10 mouse cellular contexts compared by ENCODE assay signal in the genomic region with DNA sequence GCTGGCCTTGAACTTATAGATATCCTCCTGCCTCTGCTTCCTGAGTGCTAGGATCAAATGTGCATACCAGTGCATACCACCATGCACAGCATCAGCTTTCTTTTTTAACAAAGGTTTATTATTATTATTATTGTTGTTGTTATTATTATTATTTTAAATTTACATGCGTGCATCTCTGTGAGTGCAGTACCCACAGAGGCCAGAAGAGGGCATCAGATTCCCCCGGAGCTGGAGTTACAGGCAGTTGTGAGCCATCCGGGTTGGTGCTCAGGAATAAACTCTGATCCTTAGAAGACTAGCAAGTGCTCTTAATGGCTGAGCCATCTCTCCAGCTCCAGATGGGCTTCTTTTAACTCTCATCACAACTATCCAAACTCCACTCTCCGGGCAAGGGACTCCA. TPM values are rescaled to one million over a fixed set of nuclear protein-coding genes. Genes with fewer than 3 reads are reported as not detected.
A peak's percentile ranks its signal among the peaks of the same experiment; 100 is the strongest.
DNase-seq lines count a peak whose midpoint lies in the region; ATAC-seq and TF ChIP-seq lines count a peak whose summit lies in the region.
"Had no signal": no experiment of that assay in that cellular context is flagged by ENCODE, and none has a peak within 500 bp of the region (broad histone marks: within the 10 kb centered on the region; RNA-seq: fewer than 3 reads in every experiment).

No protein-coding gene starts in this region.

- H3K27ac ChIP-seq in liver, embryonic 14.5 days, result no peak overlapping the region
- H3K27ac ChIP-seq: limb, embryonic 13.5 days had no signal

- no peaks in the 10 kb centered on the region for H3K36me3 ChIP-seq in liver, embryonic 14.5 days (replicated peaks; ENCODE audit: control insufficient read depth, insufficient read depth, low read depth)
- no peaks in the 10 kb centered on the region for H3K36me3 ChIP-seq in G1E (replicated peaks)
- H3K36me3 ChIP-seq: limb, embryonic 13.5 days had no signal

- no peak for ATAC-seq in liver, embryonic 14.5 days (ENCODE audit: insufficient read depth)
- no peak for ATAC-seq in G1E (ENCODE audit: extremely low read depth, insufficient number of reproducible peaks, low FRiP score, poor library complexity, severe bottlenecking)
- ATAC-seq in erythroid progenitor cell, adult 5-6 weeks (replicated peaks; ENCODE audit: low FRiP score, poor library complexity, severe bottlenecking), result no peak

- peak; percentile 19 for DNase-seq in embryo, embryonic 11 days
- DNase-seq in embryo, embryonic 10 days (ENCODE audit: low spot score), result no peak
- no peak for DNase-seq in liver, embryonic 14.5 days (ENCODE audit: low read depth in 3 of 3, low spot score in 3 of 3)
- DNase-seq in liver (no peak), G1E (ENCODE audit: low spot score) (no peak)
- DNase-seq in induced T-regulatory cell, adult 2 months (ENCODE audit: low read depth), result peak; percentile 45
- DNase-seq in heart, adult 18-20 months, result no peak

- no peak overlapping the region for H3K4me3 ChIP-seq in liver, embryonic 14.5 days (ENCODE audit: insufficient read depth in 1 of 2, low read depth in 2 of 2, low read length in 2 of 2)
- H3K4me3 ChIP-seq in G1E (ENCODE audit: low read depth, low read length), result no peak overlapping the region
- H3K4me3 ChIP-seq: limb, embryonic 13.5 days; myocyte had no signal

- peak; percentile 71 for TF ChIP-seq CTCF in liver, embryonic 14.5 days (IDR thresholded peaks at IDR 0.05; ENCODE audit: low read depth)
- peak; percentile 36; the same call in 1 of the 2 replicates for TF ChIP-seq CTCF in G1E (IDR thresholded peaks at IDR 0.05; ENCODE audit: low read depth, low read length)

- TF ChIP-seq EP300 in liver, embryonic 14.5 days (IDR thresholded peaks at IDR 0.05; ENCODE audit: low read depth), result no peak

- no peaks in the 10 kb centered on the region for H3K4me1 ChIP-seq in liver, embryonic 14.5 days (replicated peaks; ENCODE audit: control insufficient read depth in 2 of 2, insufficient read depth in 2 of 2, low read length in 1 of 2)
- H3K4me1 ChIP-seq in G1E (ENCODE audit: insufficient read depth, low read depth, low read length), result peaks cover 1% of the 10 kb centered on the region; the same call in 1 of the 2 replicates

- no peaks in the 10 kb centered on the region for H3K27me3 ChIP-seq in liver, embryonic 14.5 days (ENCODE audit: control insufficient read depth, insufficient read depth, low read length)
- peaks cover 17% of the 10 kb centered on the region for H3K27me3 ChIP-seq in G1E (ENCODE audit: insufficient read depth, low read length)

- WGBS in liver, embryonic 14.5 days (ENCODE audit: insufficient replicate concordance), result 34% methylated on average over 4 of the region's 4 CpGs

- no peaks in the 10 kb centered on the region for H3K9me3 ChIP-seq in liver, embryonic 14.5 days (ENCODE audit: control insufficient read depth, low read length)
- no peaks in the 10 kb centered on the region for H3K9me3 ChIP-seq in G1E (replicated peaks)

- no peak overlapping the region for H3K4me2 ChIP-seq in liver, embryonic 14.5 days (ENCODE audit: low read depth)
- H3K4me2 ChIP-seq: limb, embryonic 13.5 days had no signal

- H3K9ac ChIP-seq in liver, embryonic 14.5 days (replicated peaks), result no peak overlapping the region
- H3K9ac ChIP-seq: limb, embryonic 13.5 days had no signal

RNA-seq across cellular contexts. Expression of a gene that starts 6.9 kb away (rescaled TPM):
- polyA plus RNA-seq in liver, embryonic 14.5 days (2012; rRNA removed), result 0.01 and 0.27 TPM in 2 replicates
- polyA plus RNA-seq in liver, embryonic 14.5 days (2014; fragmentation: Nextera tagmentation; extraction: Ambion mirVana), result not detected in 2 replicates
- total RNA-seq in G1E (2014; fragmentation: Nextera tagmentation) (not detected in 2 replicates), G1E (2017) (0.38 and 0.41 TPM in 2 replicates)
- not detected in 2 replicates for polyA plus RNA-seq in G1E (2012)
- not detected in 2 replicates for total RNA-seq in erythroid progenitor cell, adult 5-6 weeks (2015; ENCODE audit: low replicate concordance)
- not detected in 2 replicates for total RNA-seq in erythroid progenitor cell, adult 5-6 weeks (2017; ENCODE audit: low replicate concordance)
- not detected for total RNA-seq in heart, adult 18-20 months (2021)
- polyA plus RNA-seq: myocyte had no signal

RNA-seq across cellular contexts. Expression of a gene that starts 21.5 kb away (rescaled TPM):
- polyA plus RNA-seq in liver, embryonic 14.5 days (2012; rRNA removed), result 211 and 224 TPM in 2 replicates
- polyA plus RNA-seq in liver, embryonic 14.5 days (2014; fragmentation: Nextera tagmentation; extraction: Ambion mirVana), result 307 and 326 TPM in 2 replicates
- 200 and 245 TPM in 2 replicates for total RNA-seq in G1E (2014; fragmentation: Nextera tagmentation)
- total RNA-seq in G1E (2017), result 141 and 153 TPM in 2 replicates
- 664 and 799 TPM in 2 replicates for polyA plus RNA-seq in G1E (2012)
- total RNA-seq in erythroid progenitor cell, adult 5-6 weeks (2015; ENCODE audit: low replicate concordance), result 156 and 193 TPM in 2 replicates
- 74.0 and 81.6 TPM in 2 replicates for total RNA-seq in erythroid progenitor cell, adult 5-6 weeks (2017; ENCODE audit: low replicate concordance)
- total RNA-seq in heart, adult 18-20 months (2021), result 1,000 to 10,000 TPM; 1,865 to 1,976 TPM

RNA-seq across cellular contexts. Expression of a gene that starts 21.6 kb away (rescaled TPM):
- 0.02 TPM in 1 of 2 replicates, not detected in the other for polyA plus RNA-seq in liver, embryonic 14.5 days (2012; rRNA removed)
- polyA plus RNA-seq in liver, embryonic 14.5 days (2014; fragmentation: Nextera tagmentation; extraction: Ambion mirVana), result not detected in 2 replicates
- total RNA-seq in G1E (2014; fragmentation: Nextera tagmentation) (0.49 and 0.68 TPM in 2 replicates), G1E (2017) (0.12 TPM in 1 of 2 replicates, not detected in the other)
- not detected in 2 replicates for polyA plus RNA-seq in G1E (2012)
- total RNA-seq in erythroid progenitor cell, adult 5-6 weeks (2015; ENCODE audit: low replicate concordance), result not detected in 2 replicates
- total RNA-seq in erythroid progenitor cell, adult 5-6 weeks (2017; ENCODE audit: low replicate concordance), result not detected in 2 replicates
- not detected for total RNA-seq in heart, adult 18-20 months (2021)
- polyA plus RNA-seq: limb, embryonic 13.5 days had no signal

RNA-seq across cellular contexts. Expression of a gene that starts 55.5 kb away (rescaled TPM):
- 5.4 and 5.7 TPM in 2 replicates for polyA plus RNA-seq in liver, embryonic 14.5 days (2012; rRNA removed)
- 15.2 and 16.0 TPM in 2 replicates for polyA plus RNA-seq in liver, embryonic 14.5 days (2014; fragmentation: Nextera tagmentation; extraction: Ambion mirVana)
- total RNA-seq in G1E (2014; fragmentation: Nextera tagmentation) (8.5 and 17.8 TPM in 2 replicates), G1E (2017) (17.3 and 18.0 TPM in 2 replicates)
- 13.3 and 14.2 TPM in 2 replicates for polyA plus RNA-seq in G1E (2012)
- 9.6 TPM in 1 of 2 replicates, not detected in the other for total RNA-seq in erythroid progenitor cell, adult 5-6 weeks (2015; ENCODE audit: low replicate concordance)
- 0.77 TPM in 1 of 2 replicates, not detected in the other for total RNA-seq in erythroid progenitor cell, adult 5-6 weeks (2017; ENCODE audit: low replicate concordance)
- 10 to 100 TPM; 14.3 to 16.3 TPM for total RNA-seq in heart, adult 18-20 months (2021)

Comparison
In these comparisons a context has a peak if more than half of its experiments do, and no peak if none do; other contexts are left out.
1. DNase-seq: peak in embryo, embryonic 11 days (single experiment) and induced T-regulatory cell, adult 2 months (single experiment); none in embryo, embryonic 10 days (single experiment), liver, embryonic 14.5 days (0 of 3), liver (single experiment), G1E (single experiment) and heart, adult 18-20 months (0 of 2).
2. RNA of a gene that starts 21.5 kb away (total RNA-seq): 1,865 to 1,976 TPM in heart, adult 18-20 months; 141 to 245 TPM in G1E and 74.0 to 193 TPM in erythroid progenitor cell, adult 5-6 weeks; every median in the first group is over 4 times any median in the second.